Mouse (Mus musculus) CH12.LX (cell line): ENCODE measurements at regions not wholly inside any gene's neighbourhood (a gene's known extent, or its start where the extent isn't known, plus 50 kb on each side); places are given as distances from the start of the nearest gene placed in this dataset.

ENCODE experiments used
- DNase-seq: peaks from one replicate; pipeline ENCODE4 v3.0.0-alpha.2; 2013; ENCODE audit errors: extremely low read depth
- H3K27ac ChIP-seq: 2 replicates; pipeline ENCODE4 v1.5.1; 2012; ENCODE audit warnings: low read depth, mild to moderate bottlenecking, control low read depth, moderate library complexity; ENCODE audit not compliant: insufficient read depth
- H3K27me3 ChIP-seq: replicated peaks from 2 replicates; pipeline ENCODE3; 2012; ENCODE audit warnings: inconsistent platforms
- H3K36me3 ChIP-seq, 2 experiments: replicated peaks in 1 of 2; 2 replicates each; pipeline versions ENCODE3 to v1.6.1; 2012; ENCODE audit warnings: inconsistent platforms in 1 of 2, low read length in 1 of 2, mild to moderate bottlenecking in 1 of 2, mixed read lengths in 1 of 2, moderate library complexity in 1 of 2; ENCODE audit not compliant: control insufficient read depth in 1 of 2, insufficient read depth in 1 of 2
- H3K4me1 ChIP-seq, 2 experiments: 2 replicates each; pipeline ENCODE4 v1.6.1; 2012; ENCODE audit warnings: inconsistent platforms in 1 of 2, moderate library complexity in 1 of 2; ENCODE audit not compliant: insufficient read depth in 2 of 2, control insufficient read depth in 1 of 2
- H3K4me2 ChIP-seq: 2 replicates; pipeline ENCODE4 v1.6.1; 2012; ENCODE audit warnings: low read depth, mild to moderate bottlenecking, control low read depth; ENCODE audit not compliant: poor library complexity, insufficient read depth, severe bottlenecking
- H3K4me3 ChIP-seq, 3 experiments: fragments of 150-350 bp in 1 of 3; sonication (generic) in 1 of 3; replicated peaks in 1 of 3; 2 replicates each; pipeline versions ENCODE3 to v1.5.1; 2011 to 2012; ENCODE audit warnings: low read depth in 2 of 3, low read length in 2 of 3, mild to moderate bottlenecking in 2 of 3, moderate library complexity in 2 of 3, control low read depth in 1 of 3, improper control_type of control experiment in 1 of 3, inconsistent platforms in 1 of 3, mixed read lengths in 1 of 3; ENCODE audit not compliant: poor library complexity in 1 of 3
- H3K79me2 ChIP-seq: replicated peaks from 2 replicates; pipeline ENCODE4 v1.6.1; 2012; ENCODE audit warnings: mild to moderate bottlenecking, moderate library complexity; ENCODE audit not compliant: control insufficient read depth, poor library complexity, insufficient read depth, severe bottlenecking; ENCODE audit errors: extremely low read depth
- H3K9ac ChIP-seq: 2 replicates; pipeline ENCODE4 v1.6.1; 2012; ENCODE audit warnings: low read depth, mild to moderate bottlenecking, control low read depth, moderate library complexity; ENCODE audit not compliant: insufficient read depth
- H3K9me3 ChIP-seq: replicated peaks from 2 replicates; pipeline ENCODE3; 2012; ENCODE audit warnings: low read length, inconsistent platforms, mixed read lengths
- CHD1 ChIP-seq: IDR thresholded peaks from 2 replicates; pipeline ENCODE4 v1.6.1; 2012; ENCODE audit warnings: low read depth, low read length, improper control_type of control experiment, inconsistent platforms
- CTCF ChIP-seq, 2 experiments: IDR thresholded peaks in 1 of 2; conservative IDR thresholded peaks in 1 of 2; 2 replicates each; pipeline ENCODE4 v1.5.1; 2011 to 2012; ENCODE audit warnings: low read depth in 2 of 2, low read length in 2 of 2, improper control_type of control experiment in 1 of 2, inconsistent platforms in 1 of 2, mild to moderate bottlenecking in 1 of 2, moderate library complexity in 1 of 2
- E2F4 ChIP-seq: IDR thresholded peaks from 2 replicates; pipeline ENCODE4 v1.6.1; 2011; ENCODE audit warnings: low read depth, low read length, improper control_type of control experiment; ENCODE audit not compliant: insufficient replicate concordance
- ELF1 ChIP-seq: IDR thresholded peaks from 2 replicates; pipeline ENCODE4 v1.6.1; 2014; ENCODE audit warnings: low read depth, mild to moderate bottlenecking, inconsistent platforms, low read length, improper control_type of control experiment
- ETS1 ChIP-seq: conservative IDR thresholded peaks from 2 replicates; pipeline ENCODE4 v1.6.1; 2012; ENCODE audit warnings: low read depth, mild to moderate bottlenecking, inconsistent platforms, low read length, improper control_type of control experiment, moderate library complexity
- GABPA ChIP-seq: IDR thresholded peaks from 2 replicates; pipeline ENCODE4 v1.6.1; 2012; ENCODE audit warnings: low read depth, low read length, improper control_type of control experiment, inconsistent platforms; ENCODE audit not compliant: insufficient replicate concordance
- HCFC1 ChIP-seq: IDR thresholded peaks from 2 replicates; pipeline ENCODE4 v1.6.1; 2012; ENCODE audit warnings: low read depth, mild to moderate bottlenecking, inconsistent platforms, low read length, improper control_type of control experiment
- IRF4 ChIP-seq: IDR thresholded peaks from 2 replicates; pipeline ENCODE4 v1.6.1; 2014; ENCODE audit warnings: low read depth, mild to moderate bottlenecking, inconsistent platforms, low read length, improper control_type of control experiment
- JUN ChIP-seq: IDR thresholded peaks from 2 replicates; pipeline ENCODE4 v1.6.1; 2011; ENCODE audit warnings: low read depth, mild to moderate bottlenecking, low read length, improper control_type of control experiment, moderate library complexity; ENCODE audit not compliant: insufficient read depth
- JUND ChIP-seq: conservative IDR thresholded peaks from 2 replicates; pipeline ENCODE4 v1.6.1; 2011; ENCODE audit warnings: low read depth, low read length, improper control_type of control experiment
- MAFK ChIP-seq: IDR thresholded peaks from 2 replicates; pipeline ENCODE4 v1.6.1; 2011; ENCODE audit warnings: low read length, improper control_type of control experiment; ENCODE audit not compliant: insufficient replicate concordance
- MAX ChIP-seq: IDR thresholded peaks from 2 replicates; pipeline ENCODE4 v1.6.1; 2011; ENCODE audit warnings: low read length, improper control_type of control experiment
- MYC ChIP-seq: IDR thresholded peaks from 2 replicates; pipeline ENCODE4 v1.6.1; 2011; ENCODE audit warnings: low read depth, mild to moderate bottlenecking, improper control_type of control experiment, low read length
- NELFE ChIP-seq: IDR thresholded peaks from 2 replicates; pipeline ENCODE4 v1.6.1; 2011; ENCODE audit warnings: low read depth, low read length, improper control_type of control experiment
- RCOR1 ChIP-seq: conservative IDR thresholded peaks from 2 replicates; pipeline ENCODE4 v1.6.1; 2012; ENCODE audit warnings: low read depth, mild to moderate bottlenecking, inconsistent platforms, low read length, improper control_type of control experiment
- SIN3A ChIP-seq: IDR thresholded peaks from 2 replicates; pipeline ENCODE4 v1.6.1; 2012; ENCODE audit warnings: low read length, improper control_type of control experiment, inconsistent platforms
- SMC3 ChIP-seq: IDR thresholded peaks from 2 replicates; pipeline ENCODE4 v1.6.1; 2011; ENCODE audit warnings: low read depth, low read length, improper control_type of control experiment
- TBP ChIP-seq: conservative IDR thresholded peaks from 2 replicates; pipeline ENCODE4 v1.6.1; 2011; ENCODE audit warnings: low read depth, low read length, improper control_type of control experiment
- TCF12 ChIP-seq: IDR thresholded peaks from 2 replicates; pipeline ENCODE4 v1.6.1; 2014; ENCODE audit warnings: low read depth, mild to moderate bottlenecking, inconsistent platforms, low read length, improper control_type of control experiment
- USF1 ChIP-seq: IDR thresholded peaks from 2 replicates; pipeline ENCODE4 v1.6.1; 2014; ENCODE audit warnings: low read depth, mild to moderate bottlenecking, inconsistent platforms, low read length, improper control_type of control experiment
- USF2 ChIP-seq: conservative IDR thresholded peaks from 2 replicates; pipeline ENCODE4 v1.6.1; 2011; ENCODE audit warnings: low read depth, low read length, improper control_type of control experiment
- ZKSCAN1 ChIP-seq: IDR thresholded peaks from 2 replicates; pipeline ENCODE4 v1.6.1; 2012; ENCODE audit warnings: low read depth, inconsistent platforms, low read length, improper control_type of control experiment, borderline replicate concordance
- dilution Hi-C: fragments of 300-500 bp; cut with MboI; formaldehyde crosslinking; loops from 2 replicates; pipeline ENCODE4 v1.14.3; 2020; ENCODE audit warnings: low sequenced_read_pairs; ENCODE audit not compliant: extremely low pct_unique_long_range_greater_than_20kb, extremely low pct_ligation_motif_present
- in situ Hi-C: fragments of 300-500 bp; cut with MboI; formaldehyde crosslinking; loops from 3 replicates; pipeline ENCODE4 v1.14.3; 2019; ENCODE audit warnings: low sequenced_read_pairs, low pct_ligation_motif_present, low pct_unique_long_range_greater_than_20kb, mixed read lengths

- no peak overlapping the region for H3K4me2 ChIP-seq
- H3K9me3 ChIP-seq: no peaks in the 10 kb centered on the region
- no peaks in the 10 kb centered on the region for H3K79me2 ChIP-seq
- TF ChIP-seq IRF4: no peak
- no peak for TF ChIP-seq TBP
- TF ChIP-seq ELF1: no peak
- TF ChIP-seq HCFC1: no peak
- no peak for TF ChIP-seq USF1
- no peak for TF ChIP-seq GABPA
- no peak for TF ChIP-seq NELFE
- TF ChIP-seq CTCF (conservative IDR thresholded peaks at IDR 0.05 in 1 of 2, IDR thresholded peaks at IDR 0.05 in 1 of 2; ENCODE audit: low read depth in 2 of 2, low read length in 2 of 2): no peak
- TF ChIP-seq TCF12: no peak
- no peak for TF ChIP-seq JUND
- no peak overlapping the region for H3K4me3 ChIP-seq
- H3K4me1 ChIP-seq: no peaks in the 10 kb centered on the region; a peak in 1 of 4 replicates
- in situ Hi-C loops: no loop called here
- dilution Hi-C loops: no loop called here
- no peak overlapping the region for H3K9ac ChIP-seq
- H3K27ac ChIP-seq: no peak overlapping the region
- H3K36me3 ChIP-seq: no peaks in the 10 kb centered on the region
- DNase-seq: no peak
- no peaks in the 10 kb centered on the region for H3K27me3 ChIP-seq
Measured at GRCm38 (mm10) chr11:45191392-45192189, 574.5 kb downstream of the Ebf1 start.

DNA sequence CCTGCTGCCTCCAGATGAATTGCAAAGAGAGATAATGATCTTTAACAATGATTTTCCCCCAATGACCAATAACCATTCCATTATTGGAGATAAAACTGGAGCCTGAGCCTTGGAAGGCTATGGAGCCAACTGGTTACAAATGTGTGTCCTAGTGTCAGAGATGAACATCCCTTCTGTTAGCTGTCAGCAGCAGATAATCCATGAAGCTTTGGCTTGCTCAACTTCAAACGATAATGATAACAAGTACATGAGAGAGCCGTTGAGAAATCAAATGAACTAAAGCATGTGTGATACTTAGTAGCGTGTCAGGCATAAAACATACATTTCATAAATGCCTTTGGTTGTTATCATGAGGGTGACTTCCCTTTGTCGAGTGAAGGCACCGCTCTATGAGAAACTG, 576.2 kb downstream of the Ebf1 start:
- Histone ChIP-seq H3K4me1 (no peaks in the 10 kb centered on the region; a peak in 1 of 4 replicates), H3K4me3 (no peak overlapping the region), H3K9ac (no peak overlapping the region), H3K36me3 (no peaks in the 10 kb centered on the region), H3K27me3 (no peaks in the 10 kb centered on the region), H3K9me3 (no peaks in the 10 kb centered on the region), H3K79me2 (no peaks in the 10 kb centered on the region), H3K27ac (no peak overlapping the region), H3K4me2 (no peak overlapping the region)
- in situ Hi-C loops (no loop called here), dilution Hi-C loops (no loop called here)
- no peak for DNase-seq
- no peak for TF ChIP-seq ETS1
- no peak for TF ChIP-seq MAFK
- TF ChIP-seq TCF12: no peak
- no peak for TF ChIP-seq ZKSCAN1
- no peak for TF ChIP-seq SMC3
- no peak for TF ChIP-seq SIN3A
- no peak for TF ChIP-seq USF2
- TF ChIP-seq MAX: no peak
- TF ChIP-seq E2F4: no peak
- no peak for TF ChIP-seq CTCF (conservative IDR thresholded peaks at IDR 0.05 in 1 of 2, IDR thresholded peaks at IDR 0.05 in 1 of 2; ENCODE audit: low read depth in 2 of 2, low read length in 2 of 2)
- no peak for TF ChIP-seq RCOR1
- no peak for TF ChIP-seq JUN
- no peak for TF ChIP-seq MYC
- TF ChIP-seq CHD1: no peak
- no peak for TF ChIP-seq ELF1
